Mouse (Mus musculus): ENCODE measurements around the gene Tnxb. TPM values are rescaled to one million over a fixed set of nuclear protein-coding genes. Genes with fewer than 3 reads are reported as not detected.

The Tnxb gene
- total RNA-seq, 1 experiment from 2014 or later, result 25.4 TPM

- no peak for DNase-seq
Observed at GRCm38 (mm10) chr17:34659897-34660214, 10.5 kb upstream of the Tnxb start.

DNA sequence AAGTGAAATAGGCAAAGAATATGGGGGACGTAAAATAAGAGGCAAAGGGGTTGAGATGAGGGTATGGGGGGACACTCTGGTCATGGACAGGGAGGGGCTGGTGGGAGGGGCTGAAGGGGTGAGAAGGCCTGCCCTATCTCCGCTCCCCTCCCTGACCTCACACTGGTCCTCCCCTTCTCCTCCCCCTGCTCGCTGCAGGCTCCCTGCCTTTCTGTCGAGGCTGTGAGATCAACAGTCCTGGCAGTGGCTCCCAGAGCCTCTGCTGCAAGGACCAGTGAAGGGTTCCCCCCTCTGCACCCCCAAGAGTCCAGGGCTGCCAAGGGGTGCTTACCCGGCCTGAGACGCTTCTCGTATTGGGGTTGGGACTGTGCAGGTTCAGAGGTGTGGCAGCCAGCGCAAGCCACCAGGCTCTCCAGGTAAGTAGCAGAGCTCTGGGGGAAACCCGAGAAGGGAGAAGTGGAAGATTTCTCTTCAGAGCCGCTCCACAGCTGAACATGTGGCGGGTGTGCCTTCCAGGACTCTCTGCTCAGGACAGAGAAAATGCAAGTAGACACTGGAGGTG is 10.0 kb upstream of the Tnxb start:
- no peak for DNase-seq

DNA sequence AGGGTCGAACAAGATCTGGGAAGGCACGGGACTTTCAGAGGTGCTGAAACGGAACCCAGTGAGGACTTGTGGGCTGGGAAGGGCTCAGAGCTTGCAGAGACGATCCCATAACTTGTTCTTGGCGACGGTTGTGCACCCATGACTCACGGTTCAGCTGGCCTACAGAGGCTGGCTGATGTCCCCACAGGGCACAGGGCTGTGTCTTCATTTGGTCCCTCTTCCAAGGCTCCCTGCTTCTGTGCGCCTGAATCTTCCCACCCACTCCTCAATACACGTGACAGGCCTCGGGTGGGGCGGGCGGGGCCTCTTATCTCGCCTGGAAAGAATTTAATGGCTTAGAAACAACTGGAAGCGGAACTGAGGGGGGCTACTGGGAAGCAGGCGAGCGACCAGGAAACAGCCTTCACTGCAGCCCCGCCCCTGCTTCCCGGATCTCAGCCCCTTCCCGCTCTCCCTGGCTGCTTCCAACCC is 9.2 kb upstream of the Tnxb start:
- DNase-seq, result peak; percentile 57

DNA sequence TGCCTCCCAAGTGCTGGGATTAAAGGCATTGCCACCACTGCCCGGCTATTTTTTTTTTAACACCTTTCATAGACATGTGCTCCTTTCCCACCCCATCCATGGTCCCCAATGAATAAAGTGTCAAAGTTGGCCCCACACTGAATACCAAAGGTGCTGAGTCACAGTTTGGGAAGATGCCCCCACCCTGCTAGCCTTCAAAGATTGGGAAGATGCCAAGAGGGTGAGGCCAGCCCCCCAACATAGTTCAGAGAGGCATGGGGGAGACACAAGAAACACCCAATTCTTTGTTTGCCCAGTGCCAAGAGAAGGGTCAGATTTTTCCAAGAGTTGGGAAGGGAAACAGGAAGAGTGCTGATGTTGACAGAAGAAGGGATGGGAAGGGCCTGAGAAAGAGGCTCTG is 7.9 kb upstream of the Tnxb start:
- no peak for DNase-seq

DNA sequence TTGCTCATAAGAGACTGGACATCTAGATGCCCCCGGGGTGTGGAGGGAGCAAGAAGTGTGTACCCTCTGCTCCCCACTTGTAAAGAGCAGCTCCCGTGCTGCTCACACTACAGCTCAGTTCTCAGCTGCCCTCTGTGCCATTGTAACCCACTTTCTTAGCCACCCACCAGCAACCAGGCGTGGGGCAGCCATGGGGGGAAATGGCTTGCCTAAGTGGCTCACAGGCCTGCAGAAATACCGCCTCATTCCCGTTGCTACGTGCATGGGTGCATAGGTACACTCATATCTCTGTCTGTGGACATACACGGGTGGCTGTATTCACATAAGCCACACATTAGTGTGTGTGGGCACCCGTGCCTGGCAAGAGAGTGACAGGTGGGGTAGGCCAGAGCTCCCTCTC is 7.4 kb upstream of the Tnxb start:
- DNase-seq, result no peak

- DNase-seq, result no peak
Observed at GRCm38 (mm10) chr17:34663558-34663957, 6.8 kb upstream of the Tnxb start.

- DNase-seq, result no peak
Observed at GRCm38 (mm10) chr17:34664472-34664871, 5.9 kb upstream of the Tnxb start.

GRCm38 (mm10) chr17:34671151-34672066 is 1.1 kb downstream of the Tnxb start:
- DNase-seq, result no peak

- DNase-seq, result no peak
Observed at GRCm38 (mm10) chr17:34672246-34672792, 2.0 kb downstream of the Tnxb start.

- DNase-seq, result no peak
Observed at GRCm38 (mm10) chr17:34673139-34673538, 2.8 kb downstream of the Tnxb start.

DNA sequence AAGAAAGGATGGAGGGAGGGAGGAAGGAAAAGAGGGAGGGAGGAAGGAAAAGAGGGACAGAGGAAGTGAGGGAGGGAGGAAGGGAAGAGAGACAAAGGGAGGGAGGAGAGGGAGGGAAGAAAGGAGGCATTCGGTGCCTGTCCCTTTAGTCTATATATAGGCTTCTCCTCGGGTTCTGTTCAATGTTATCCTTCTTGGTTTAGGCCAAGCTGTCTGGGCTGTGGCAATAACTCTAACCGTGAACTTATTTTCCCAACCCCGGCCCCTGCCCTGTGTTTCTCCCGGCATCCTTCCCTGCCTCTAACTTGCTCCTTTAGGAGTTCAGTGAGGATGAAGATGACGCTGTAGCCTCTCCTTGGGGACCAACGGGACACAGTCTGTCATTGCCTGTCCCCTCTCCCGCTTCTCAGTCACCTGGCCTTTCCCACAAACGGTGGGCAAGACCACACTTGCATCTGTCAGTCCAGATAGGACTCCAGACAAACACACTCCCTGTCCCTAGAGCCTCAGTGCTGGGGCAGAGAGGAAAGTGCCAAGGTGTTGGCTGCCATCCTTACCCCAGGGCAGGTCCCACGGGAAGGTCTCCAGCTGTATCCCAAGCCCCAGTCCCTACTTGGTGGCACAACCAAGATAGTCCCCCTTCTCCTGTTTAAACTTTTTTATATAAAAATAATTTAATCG is 4.3 kb downstream of the Tnxb start:
- no peak for DNase-seq

GRCm38 (mm10) chr17:34675205-34676092 is 5.1 kb downstream of the Tnxb start:
- no peak for DNase-seq

- no peak for DNase-seq
Observed at GRCm38 (mm10) chr17:34676093-34676460, 5.7 kb downstream of the Tnxb start.

DNA sequence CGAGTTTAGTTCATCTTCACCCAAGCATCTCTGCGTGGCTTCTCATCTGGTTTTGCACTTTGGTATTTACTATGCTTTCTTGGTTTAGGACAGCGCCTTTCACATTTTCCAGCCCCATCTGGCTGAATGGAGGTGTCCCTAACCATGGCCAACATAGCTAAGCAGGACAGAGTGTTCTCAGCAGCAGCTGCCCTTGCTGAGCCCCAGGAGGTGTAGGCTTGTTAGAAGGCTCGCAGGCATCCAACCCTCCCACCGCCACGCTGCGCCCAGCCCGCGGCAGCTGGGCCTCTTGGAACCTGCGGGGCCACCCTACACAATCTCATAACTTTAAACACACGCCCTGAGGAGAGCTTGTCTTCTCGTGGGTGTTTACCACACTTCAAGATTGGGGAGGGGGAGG is 6.3 kb downstream of the Tnxb start:
- no peak for DNase-seq

GRCm38 (mm10) chr17:34680191-34680590 is 9.9 kb downstream of the Tnxb start:
- no peak for DNase-seq

GRCm38 (mm10) chr17:34680621-34681020 is 10.3 kb downstream of the Tnxb start:
- DNase-seq, result no peak

DNA sequence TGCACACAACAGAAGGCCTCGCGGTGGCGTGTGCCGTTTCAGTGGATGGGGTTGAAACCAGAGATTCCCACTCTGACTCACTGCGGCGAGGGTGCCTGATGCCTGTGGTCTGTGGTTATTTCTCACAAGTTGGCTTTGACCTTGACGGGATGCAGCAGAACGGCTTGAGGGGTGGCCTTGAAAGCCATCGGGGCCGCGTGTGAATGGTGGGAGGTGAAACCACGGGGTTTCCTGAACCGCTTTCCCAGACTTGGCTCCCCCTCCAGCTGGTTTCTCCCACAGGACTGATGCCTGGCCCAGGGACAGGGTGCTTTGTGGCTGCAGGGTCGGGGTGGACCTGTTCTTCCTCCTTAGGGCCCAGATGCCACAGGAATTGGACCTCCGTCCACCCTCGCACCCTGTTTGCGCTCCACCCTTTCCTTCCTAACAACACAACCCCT is 10.8 kb downstream of the Tnxb start:
- peak; percentile 71 for DNase-seq

DNA sequence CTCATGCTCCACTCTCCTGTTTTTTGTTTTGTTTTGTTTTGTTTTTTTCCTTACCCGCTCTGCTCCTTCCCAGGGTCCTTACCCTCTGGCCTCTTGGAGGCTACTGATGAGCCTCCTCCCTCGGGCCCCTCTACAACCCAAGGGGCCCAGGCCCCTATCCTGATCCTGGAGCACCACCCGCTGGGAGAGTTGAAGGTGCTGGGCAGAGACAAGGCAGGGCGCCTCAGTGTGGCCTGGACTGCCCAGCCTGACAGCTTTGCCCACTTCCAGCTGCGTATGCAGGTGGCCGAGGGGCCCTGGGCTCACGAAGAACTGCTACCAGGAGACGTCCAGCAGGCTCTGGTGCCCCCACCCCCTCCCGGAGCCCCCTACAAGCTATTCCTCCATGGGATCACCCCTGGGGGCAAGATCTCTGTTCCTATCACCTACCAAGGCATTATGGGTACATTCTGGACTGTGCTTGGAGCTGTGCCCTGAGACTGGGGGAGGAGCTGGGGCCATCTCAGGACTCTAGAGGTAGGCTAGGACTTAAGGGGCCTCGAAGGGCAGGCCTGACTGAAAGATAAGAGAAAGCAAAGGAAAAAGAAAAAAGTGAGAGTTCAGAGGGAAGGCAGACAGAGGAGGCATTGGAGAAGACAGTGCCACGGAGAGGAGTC is 11.7 kb downstream of the Tnxb start:
- no peak for DNase-seq

GRCm38 (mm10) chr17:34683179-34683578 is 12.8 kb downstream of the Tnxb start:
- DNase-seq, result no peak

DNA sequence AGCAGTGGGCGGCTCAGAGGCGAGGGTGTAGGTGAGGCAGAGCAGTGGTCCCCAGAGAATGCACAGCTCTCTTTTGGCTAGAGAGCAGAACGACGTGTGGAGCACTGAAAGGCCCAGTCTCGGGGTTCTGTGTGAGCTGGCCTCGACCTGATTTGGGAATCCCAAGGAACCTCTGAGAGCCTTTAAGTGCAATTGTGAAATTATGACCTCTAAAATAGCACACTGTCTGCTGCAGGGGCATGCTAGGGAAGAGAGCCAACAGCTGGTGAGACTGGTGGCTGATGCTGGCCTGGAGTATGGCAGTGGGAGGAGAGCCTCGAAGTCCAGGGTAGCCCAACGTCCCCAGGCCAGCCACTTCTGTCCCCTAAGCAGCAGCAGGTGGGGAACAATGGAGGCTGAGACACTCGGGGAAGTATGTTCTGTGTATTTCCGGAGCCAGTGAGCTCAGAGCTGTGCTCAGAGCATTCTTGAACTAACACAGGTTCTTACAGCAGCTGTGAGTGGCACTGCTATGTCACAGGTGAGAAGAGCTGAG is 13.4 kb downstream of the Tnxb start:
- no peak for DNase-seq

DNA sequence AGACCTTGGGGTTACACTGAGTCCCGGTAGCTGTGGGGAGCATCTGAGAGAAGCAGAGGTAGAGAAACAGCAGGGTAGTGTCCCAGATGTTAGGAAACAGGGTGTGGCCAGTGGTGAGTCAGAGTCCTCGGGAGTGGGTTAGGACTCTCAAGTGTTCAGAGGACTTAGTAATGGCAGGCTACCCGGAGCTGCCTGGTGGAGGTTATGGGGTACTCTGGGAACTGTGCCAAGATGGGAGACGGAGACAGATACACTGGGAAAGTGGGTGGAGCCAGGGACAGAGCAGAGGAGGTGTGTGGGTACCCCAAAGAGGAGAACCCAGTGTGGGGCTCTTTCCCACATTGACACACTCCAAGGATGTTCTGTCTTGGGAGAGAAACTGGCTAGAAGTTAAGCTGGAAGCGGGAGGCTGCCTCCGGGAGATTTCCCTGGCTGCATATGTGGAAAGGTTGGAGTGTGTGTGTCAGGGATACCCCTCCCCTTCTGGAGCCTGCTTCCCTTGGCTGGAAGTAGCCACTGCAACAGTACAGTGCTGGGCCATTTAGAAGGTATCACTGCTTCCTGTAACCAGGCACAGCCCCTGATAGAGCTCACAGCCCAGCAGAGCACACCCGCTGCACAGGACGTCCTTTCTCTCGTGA is 14.0 kb downstream of the Tnxb start:
- no peak for DNase-seq

Measured in adrenal gland, postnatal 25 days (tissue).